Mouse (Mus musculus) olfactory bulb, adult 2 months (tissue): ENCODE data around the gene Ap1m1.

Experiments
- CTCF ChIP-seq: fragments of 200-500 bp; IDR thresholded peaks from 2 replicates; pipeline ENCODE4 v1.5.1; 2012; ENCODE audit warnings: low read depth, mild to moderate bottlenecking, low read length, moderate library complexity; ENCODE audit not compliant: insufficient read depth
- POLR2A ChIP-seq: fragments of 200-500 bp; IDR thresholded peaks from 2 replicates; pipeline ENCODE4 v1.6.1; 2012; ENCODE audit warnings: mild to moderate bottlenecking, low read depth, low read length, moderate library complexity; ENCODE audit not compliant: insufficient read depth

GRCm38 (mm10) chr8:72279151-72279550 lies 39.3 kb downstream of the Ap1m1 start:
- TF ChIP-seq CTCF (no peak), POLR2A (no peak)
